Mouse (Mus musculus) 3T3-L1 (cell line): ENCODE measurements at regions not wholly inside any gene's neighbourhood (a gene's known extent, or its start where the extent isn't known, plus 50 kb on each side); places are given as distances from the start of the nearest gene placed in this dataset.

ENCODE experiments used
- DNase-seq: peaks from one replicate; pipeline ENCODE4 v3.0.0-alpha.2; 2015; ENCODE audit warnings: low read depth, low spot score

- no peak for DNase-seq
Observed at GRCm38 (mm10) chr5:47115882-47116281, 867.1 kb upstream of the Slit2 start.

GRCm38 (mm10) chr5:47095703-47096102, 887.2 kb upstream of the Slit2 start:
- no peak for DNase-seq

GRCm38 (mm10) chr5:47052942-47053341, 930.0 kb upstream of the Slit2 start:
- DNase-seq: no peak

GRCm38 (mm10) chr5:47036752-47037151, 946.2 kb upstream of the Slit2 start:
- DNase-seq: peak; percentile 70

GRCm38 (mm10) chr5:47034021-47034420, 948.9 kb upstream of the Slit2 start:
- DNase-seq: no peak

GRCm38 (mm10) chr5:47014351-47014750, 968.6 kb upstream of the Slit2 start:
- peak; percentile 72 for DNase-seq

DNA sequence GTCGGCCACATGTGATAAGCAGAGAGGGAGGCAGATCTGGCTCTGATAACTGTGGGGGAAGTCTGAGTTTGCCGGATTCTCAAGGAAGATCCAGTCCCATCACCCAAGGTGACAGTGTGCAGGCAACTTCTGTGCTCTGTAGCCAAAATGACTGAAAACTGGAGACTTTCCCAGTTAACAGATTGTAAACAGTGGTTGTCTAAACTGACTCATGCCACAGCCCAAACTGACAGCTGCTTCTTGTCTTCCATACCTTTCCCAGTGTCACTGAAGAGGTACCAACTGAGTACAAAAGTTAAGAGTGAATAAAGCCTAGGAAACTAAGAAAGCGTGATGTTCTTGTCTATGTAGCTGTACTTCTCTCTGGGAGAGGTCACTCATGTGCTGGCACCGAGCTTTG, 990.4 kb upstream of the Slit2 start:
- no peak for DNase-seq

DNA sequence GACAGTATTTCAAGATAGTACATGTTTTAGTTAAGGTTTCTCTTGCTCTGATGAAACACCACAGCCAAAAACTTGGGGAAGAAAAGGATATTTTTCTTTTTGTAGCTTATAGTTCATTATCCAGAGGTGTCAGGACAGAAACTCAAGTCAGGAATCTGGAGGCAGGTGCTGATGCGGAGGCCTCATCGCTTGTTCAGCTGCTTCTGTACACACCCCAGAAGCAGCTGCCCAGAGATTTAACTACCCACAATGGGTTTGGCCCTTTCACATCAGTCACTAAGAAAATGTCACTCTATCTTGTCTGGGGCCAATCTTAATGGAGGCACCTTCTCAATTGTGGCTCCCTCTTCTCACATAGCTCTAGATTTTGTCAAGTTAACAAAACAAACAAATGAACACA, 996.4 kb upstream of the Slit2 start:
- DNase-seq: no peak

GRCm38 (mm10) chr5:46980326-46980725, 1002.6 kb upstream of the Slit2 start:
- peak; percentile 60 for DNase-seq

DNA sequence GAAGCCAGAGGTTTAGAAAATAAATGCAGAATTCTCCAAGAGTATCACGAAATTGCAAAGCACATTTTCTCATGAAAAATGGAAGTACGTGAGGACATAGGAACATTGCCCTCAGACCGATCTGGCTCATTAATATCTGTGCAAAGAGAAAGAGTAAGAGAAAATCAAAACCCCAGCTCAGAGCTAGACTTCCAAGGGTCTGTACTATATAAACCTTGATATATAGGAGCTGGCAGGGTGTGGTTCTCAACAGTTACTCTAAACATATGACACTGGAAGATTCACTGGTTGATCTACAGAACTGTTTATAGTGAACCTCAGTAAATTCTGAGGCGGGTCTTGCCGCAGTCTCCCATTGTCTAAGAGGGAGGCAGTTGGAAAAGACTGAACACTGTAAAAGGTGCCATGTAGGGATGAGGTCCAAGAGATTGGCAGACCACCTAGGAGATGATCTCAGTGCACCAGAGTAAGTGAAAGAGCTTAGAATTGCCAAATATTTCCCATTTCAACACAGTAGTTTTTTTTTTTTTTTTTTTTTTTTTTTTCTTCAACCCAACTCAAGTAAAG, 1014.0 kb upstream of the Slit2 start:
- DNase-seq: no peak

GRCm38 (mm10) chr5:46960749-46961148, 1022.2 kb upstream of the Slit2 start:
- peak; percentile 27 for DNase-seq

GRCm38 (mm10) chr5:46926324-46926723, 1056.6 kb upstream of the Slit2 start:
- DNase-seq: no peak

DNA sequence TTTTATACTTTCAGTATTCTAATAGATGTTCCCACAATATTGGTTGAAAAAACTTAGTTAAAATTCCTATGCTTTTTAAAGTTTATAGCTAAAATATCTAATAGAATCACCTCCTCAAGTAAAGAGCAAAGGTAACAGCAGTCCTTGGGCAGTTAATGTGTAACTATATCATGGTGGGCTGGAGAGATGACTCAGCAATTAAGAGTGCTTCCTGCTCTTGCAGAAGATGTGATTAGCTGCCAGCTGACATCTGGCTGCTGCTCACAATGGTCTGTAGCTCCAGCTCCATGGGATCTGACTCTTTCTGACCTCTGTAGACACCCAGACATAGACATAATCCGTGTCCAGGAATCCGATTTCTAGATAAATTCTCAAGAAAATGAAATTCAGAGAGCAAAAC, 1044.5 kb upstream of the Lcorl start:
- peak; percentile 4 for DNase-seq

DNA sequence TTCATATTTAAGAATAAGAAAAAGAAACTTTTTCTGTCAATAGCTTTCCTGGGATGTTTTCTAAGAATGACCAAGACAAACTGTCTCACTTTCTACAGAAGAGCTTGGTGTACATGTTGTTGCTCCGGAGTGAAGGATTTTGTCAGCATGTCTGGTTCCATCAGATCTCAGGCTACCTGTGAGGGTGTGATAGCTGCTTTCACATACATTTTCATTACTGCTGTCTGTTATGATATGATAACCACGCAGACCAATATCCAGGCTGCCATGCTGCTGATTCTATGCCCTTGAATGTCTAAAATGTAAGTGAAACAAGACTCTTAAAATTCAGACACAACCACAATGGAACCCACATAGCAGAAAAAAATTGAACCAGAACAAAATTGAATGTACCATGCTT, 1036.6 kb upstream of the Lcorl start:
- no peak for DNase-seq

GRCm38 (mm10) chr5:46883956-46884355, 1026.5 kb upstream of the Lcorl start:
- no peak for DNase-seq

DNA sequence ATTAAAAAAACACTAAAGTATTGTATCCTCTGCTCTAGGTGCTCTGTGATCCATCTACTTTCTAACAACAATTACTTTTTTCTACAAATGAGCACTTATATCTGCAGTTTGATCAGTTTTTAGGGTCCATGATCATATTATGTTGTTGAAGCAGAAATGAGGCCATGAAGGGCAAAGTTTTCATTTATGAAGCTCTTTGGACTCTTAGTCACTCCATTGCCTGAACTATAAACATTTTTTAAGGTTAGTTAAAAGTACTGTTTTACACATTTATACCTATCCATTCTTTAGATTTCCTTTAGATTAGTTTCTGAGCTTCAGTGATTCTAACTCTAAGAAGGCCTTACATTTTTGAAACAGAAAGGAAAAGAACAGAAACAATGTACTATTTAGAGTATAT, 999.4 kb upstream of the Lcorl start:
- no peak for DNase-seq

- DNase-seq: no peak
Observed at GRCm38 (mm10) chr5:46845175-46845574, 987.8 kb upstream of the Lcorl start.

- DNase-seq: no peak
Observed at GRCm38 (mm10) chr5:46836810-46837209, 979.4 kb upstream of the Lcorl start.

DNA sequence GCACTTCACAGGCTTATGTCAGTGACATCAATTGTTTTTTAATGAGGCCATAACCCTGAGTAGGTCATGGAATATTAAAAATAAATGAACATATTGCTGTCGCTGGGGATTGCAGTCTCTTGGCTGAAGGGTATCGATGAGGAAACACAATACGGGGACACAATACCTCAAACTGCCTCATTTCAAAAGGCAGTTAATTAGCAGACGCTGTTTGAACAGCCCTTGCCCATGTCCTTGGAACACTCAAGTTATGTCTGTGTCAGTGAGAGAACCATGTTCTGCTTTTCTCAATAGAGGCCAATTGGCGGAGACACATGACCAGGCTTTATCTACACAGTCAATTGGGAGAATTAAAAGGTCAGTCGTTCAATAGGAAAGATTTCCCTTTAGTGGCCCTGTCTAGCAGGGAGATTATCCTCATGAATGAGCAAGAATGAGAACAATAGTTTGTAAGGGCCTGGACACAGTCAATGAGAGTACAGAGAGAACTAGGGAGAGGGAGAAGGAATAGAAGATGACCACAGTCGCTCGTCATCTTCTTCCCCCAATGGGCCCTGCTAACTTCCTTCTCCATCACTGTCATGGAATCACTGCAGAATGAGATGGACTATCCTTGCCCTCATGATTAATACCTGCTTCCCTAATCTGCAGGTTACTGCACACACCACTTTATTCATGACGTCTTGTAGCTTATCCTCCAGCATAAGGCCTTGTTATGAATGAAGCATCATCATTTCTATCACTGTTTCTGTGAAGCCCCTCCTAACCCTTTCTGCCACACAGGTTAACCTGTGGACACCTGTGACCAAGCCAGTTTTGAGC, 973.6 kb upstream of the Lcorl start:
- DNase-seq: no peak

GRCm38 (mm10) chr5:46830114-46830513, 972.7 kb upstream of the Lcorl start:
- no peak for DNase-seq

- DNase-seq: no peak
Observed at GRCm38 (mm10) chr5:46826381-46826780, 969.0 kb upstream of the Lcorl start.

- DNase-seq: no peak
Observed at GRCm38 (mm10) chr5:46824934-46825333, 967.5 kb upstream of the Lcorl start.

GRCm38 (mm10) chr5:46795102-46795501, 937.7 kb upstream of the Lcorl start:
- no peak for DNase-seq
